Mouse (Mus musculus) intestine, embryonic 16.5 days (tissue): ENCODE data around the gene Rnf43. TPM values are rescaled to one million over a fixed set of nuclear protein-coding genes. Genes with fewer than 3 reads are reported as not detected.

Source experiments
- ATAC-seq: fragments of 200-750 bp; cut with Nextera tagmentation; 2 replicates; pipeline ENCODE4 v1.8.0; 2017; ENCODE audit warnings: moderate TSS enrichment, moderate library complexity
- H3K27ac ChIP-seq: fragments of 300-500 bp; sonication (generic); 2 replicates; pipeline ENCODE4 v1.5.1; 2014; ENCODE audit warnings: mild to moderate bottlenecking, low read length
- H3K27me3 ChIP-seq: fragments of 300-500 bp; sonication (generic); replicated peaks from 2 replicates; pipeline ENCODE4 v1.6.1; 2014; ENCODE audit warnings: low read length, control low read depth, mixed read lengths; ENCODE audit not compliant: control insufficient read depth, insufficient read depth
- H3K36me3 ChIP-seq: fragments of 300-500 bp; sonication (generic); 2 replicates; pipeline ENCODE4 v1.6.1; 2014; ENCODE audit warnings: low read length, control low read depth; ENCODE audit not compliant: control insufficient read depth, insufficient read depth
- H3K4me1 ChIP-seq: fragments of 300-500 bp; sonication (generic); 2 replicates; pipeline ENCODE4 v1.6.1; 2014; ENCODE audit warnings: low read length, control low read depth, mixed read lengths; ENCODE audit not compliant: control insufficient read depth, insufficient read depth
- H3K4me2 ChIP-seq: fragments of 300-500 bp; sonication (generic); 2 replicates; pipeline ENCODE4 v1.6.1; 2014; ENCODE audit warnings: low read depth, low read length, control low read depth
- H3K4me3 ChIP-seq: fragments of 300-500 bp; sonication (generic); 2 replicates; pipeline ENCODE4 v1.5.1; 2014; ENCODE audit warnings: mild to moderate bottlenecking, low read length
- H3K9ac ChIP-seq: fragments of 300-500 bp; sonication (generic); 2 replicates; pipeline ENCODE4 v1.6.1; 2014; ENCODE audit warnings: low read depth, low read length
- H3K9me3 ChIP-seq: fragments of 300-500 bp; sonication (generic); 2 replicates; pipeline ENCODE4 v1.6.1; 2016; ENCODE audit warnings: low read length, control low read depth; ENCODE audit not compliant: control insufficient read depth
- WGBS: fragments of 180-500 bp; shearing (Covaris S2); extraction: QIAGEN DNeasy Blood & Tissue Kit; methylation state at CpG from one replicate; pipeline ENCODE4 v1.1.7; 2014; 5-methylcytosine and 5-hydroxymethylcytosine counted together
- polyA plus RNA-seq: library from polyadenylated mRNA; unstranded; fragments of >200 nt; fragmentation: Nextera tagmentation; extraction: Ambion mirVana; gene quantifications from 2 replicates; pipeline ENCODE4 v1.2.1, GENCODE M21; 2015

Gene Rnf43
- polyA plus RNA-seq, 1 experiment from 2014 or later = 11.2 TPM

- H3K4me3 ChIP-seq = no peak overlapping the region
- no peak overlapping the region for H3K27ac ChIP-seq
- no peak overlapping the region for H3K9ac ChIP-seq
- peaks cover 5% of the 10 kb centered on the region for H3K4me1 ChIP-seq
- H3K36me3 ChIP-seq = peaks cover 4% of the 10 kb centered on the region
- no peaks in the 10 kb centered on the region for H3K27me3 ChIP-seq
- WGBS = 74% methylated on average over 4 of the region's 4 CpGs
- no peaks in the 10 kb centered on the region for H3K9me3 ChIP-seq
- no peak for ATAC-seq
- no peak overlapping the region for H3K4me2 ChIP-seq
These were observed 53.5 kb downstream of the Rnf43 start for GRCm38 (mm10) chr11:87715999-87716398.

- no peaks in the 10 kb centered on the region for H3K27me3 ChIP-seq
- H3K4me2 ChIP-seq = no peak overlapping the region
- no peak overlapping the region for H3K9ac ChIP-seq
- no peak for ATAC-seq
- peaks cover 4% of the 10 kb centered on the region for H3K36me3 ChIP-seq
- H3K27ac ChIP-seq = no peak overlapping the region
- 75% methylated on average over 7 of the region's 7 CpGs for WGBS
- no peaks in the 10 kb centered on the region for H3K9me3 ChIP-seq
- H3K4me1 ChIP-seq = no peaks in the 10 kb centered on the region
- H3K4me3 ChIP-seq = no peak overlapping the region
These were observed 57.0 kb downstream of the Rnf43 start for GRCm38 (mm10) chr11:87719526-87719925.

DNA sequence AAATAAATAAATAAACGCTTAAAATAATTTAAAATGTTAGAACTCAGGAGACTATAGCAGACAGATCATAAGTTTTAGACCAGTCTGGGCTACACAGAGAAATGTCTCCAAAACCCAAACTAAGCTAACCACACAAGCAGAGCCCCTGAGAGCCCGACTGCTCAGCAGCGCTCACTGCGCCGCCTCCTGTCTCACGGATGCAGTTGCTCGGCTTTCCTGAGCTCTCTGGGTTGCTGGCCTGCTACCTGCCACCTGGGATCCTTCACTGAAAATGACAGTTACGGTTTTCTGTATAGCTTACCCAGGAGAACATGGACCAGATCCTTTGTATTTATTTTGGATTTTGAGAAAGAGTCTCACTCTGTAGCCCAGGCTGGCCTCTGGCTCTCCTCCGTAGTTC is 57.8 kb downstream of the Rnf43 start:
- H3K27ac ChIP-seq = no peak overlapping the region
- peaks cover 4% of the 10 kb centered on the region for H3K36me3 ChIP-seq
- peaks cover 4% of the 10 kb centered on the region; the same call in 1 of the 2 replicates for H3K4me1 ChIP-seq
- no peaks in the 10 kb centered on the region for H3K27me3 ChIP-seq
- H3K4me2 ChIP-seq = no peak overlapping the region
- no peaks in the 10 kb centered on the region for H3K9me3 ChIP-seq
- H3K4me3 ChIP-seq = no peak overlapping the region
- WGBS = 41% methylated on average over 9 of the region's 9 CpGs
- no peak for ATAC-seq
- no peak overlapping the region for H3K9ac ChIP-seq

DNA sequence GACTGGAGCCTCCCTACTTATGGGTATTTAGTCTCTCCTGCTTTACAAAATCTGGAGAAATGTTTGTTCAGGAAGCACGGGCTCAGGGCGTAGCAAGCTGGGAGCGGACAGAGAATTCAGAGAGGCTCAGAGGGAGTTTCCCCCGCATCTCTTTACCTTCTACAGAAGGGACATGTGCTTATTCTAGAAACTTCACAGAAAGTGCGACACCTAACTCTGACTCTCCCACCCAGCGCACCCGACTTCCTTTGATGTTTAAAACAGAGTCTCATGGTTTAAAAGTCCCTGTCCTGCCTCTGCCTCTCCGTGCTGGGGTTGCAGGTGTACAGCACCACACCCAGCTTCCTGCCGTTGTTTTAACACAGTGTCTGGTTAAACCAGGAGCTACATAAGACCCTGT is 58.3 kb downstream of the Rnf43 start:
- H3K27ac ChIP-seq = no peak overlapping the region
- H3K27me3 ChIP-seq = no peaks in the 10 kb centered on the region

DNA sequence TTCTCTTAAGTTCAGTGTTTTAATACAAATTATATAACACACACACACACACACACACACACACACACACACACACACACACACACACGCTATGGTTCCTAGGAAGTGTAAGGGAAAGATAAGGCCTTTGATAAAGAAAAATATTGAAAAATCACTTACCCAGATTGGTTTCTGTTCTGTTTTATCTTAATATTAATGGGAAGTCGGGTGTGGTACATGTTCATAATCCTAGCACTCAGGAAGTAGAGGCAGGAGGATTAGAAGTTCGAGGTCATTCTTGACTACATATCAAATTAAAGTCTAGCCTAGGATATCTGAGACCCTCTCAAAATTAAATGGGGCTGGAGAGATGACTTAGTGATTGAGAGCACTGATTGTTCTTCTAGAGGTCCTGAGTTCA is 59.6 kb downstream of the Rnf43 start:
- H3K36me3 ChIP-seq = peaks cover 4% of the 10 kb centered on the region
- H3K27ac ChIP-seq = no peak overlapping the region
- ATAC-seq = no peak
- 78% methylated on average over 3 of the region's 3 CpGs for WGBS
- H3K4me1 ChIP-seq = peaks cover 20% of the 10 kb centered on the region
- H3K9me3 ChIP-seq = no peaks in the 10 kb centered on the region
- no peak overlapping the region for H3K9ac ChIP-seq
- H3K27me3 ChIP-seq = no peaks in the 10 kb centered on the region
- no peak overlapping the region for H3K4me3 ChIP-seq
- no peak overlapping the region for H3K4me2 ChIP-seq

More for the DNA sequence above, 58.3 kb downstream of the Rnf43 start:
- no peak overlapping the region for H3K9ac ChIP-seq
- H3K9me3 ChIP-seq = no peaks in the 10 kb centered on the region
- H3K4me2 ChIP-seq = no peak overlapping the region
- ATAC-seq = no peak
- H3K4me1 ChIP-seq = peaks cover 9% of the 10 kb centered on the region
- peaks cover 4% of the 10 kb centered on the region for H3K36me3 ChIP-seq
- 67% methylated on average over 9 of the region's 9 CpGs for WGBS
- H3K4me3 ChIP-seq = no peak overlapping the region

- H3K4me1 ChIP-seq = peaks cover 20% of the 10 kb centered on the region
- no peak overlapping the region for H3K4me2 ChIP-seq
- H3K9me3 ChIP-seq = no peaks in the 10 kb centered on the region
- no peak overlapping the region for H3K27ac ChIP-seq
- no peak overlapping the region for H3K4me3 ChIP-seq
- H3K27me3 ChIP-seq = no peaks in the 10 kb centered on the region
- no peak for ATAC-seq
- H3K9ac ChIP-seq = no peak overlapping the region
- 84% methylated on average over 4 of the region's 4 CpGs for WGBS
- H3K36me3 ChIP-seq = peaks cover 4% of the 10 kb centered on the region
These were observed 60.4 kb downstream of the Rnf43 start for GRCm38 (mm10) chr11:87722891-87723290.

GRCm38 (mm10) chr11:87725515-87725914 is 63.0 kb downstream of the Rnf43 start:
- no peak overlapping the region for H3K4me3 ChIP-seq
- H3K4me2 ChIP-seq = 0 out of 2 replicates have a peak overlapping the region, but pooled peaks have one; percentile 11
- peaks cover 20% of the 10 kb centered on the region for H3K4me1 ChIP-seq
- no peaks in the 10 kb centered on the region for H3K36me3 ChIP-seq
- H3K27ac ChIP-seq = peak overlapping the region; percentile 75
- ATAC-seq = peak; percentile 12; the same call in 1 of the 2 replicates
- H3K9me3 ChIP-seq = no peaks in the 10 kb centered on the region
- H3K27me3 ChIP-seq = no peaks in the 10 kb centered on the region
- H3K9ac ChIP-seq = peak overlapping the region; percentile 50; the same call in 1 of the 2 replicates

DNA sequence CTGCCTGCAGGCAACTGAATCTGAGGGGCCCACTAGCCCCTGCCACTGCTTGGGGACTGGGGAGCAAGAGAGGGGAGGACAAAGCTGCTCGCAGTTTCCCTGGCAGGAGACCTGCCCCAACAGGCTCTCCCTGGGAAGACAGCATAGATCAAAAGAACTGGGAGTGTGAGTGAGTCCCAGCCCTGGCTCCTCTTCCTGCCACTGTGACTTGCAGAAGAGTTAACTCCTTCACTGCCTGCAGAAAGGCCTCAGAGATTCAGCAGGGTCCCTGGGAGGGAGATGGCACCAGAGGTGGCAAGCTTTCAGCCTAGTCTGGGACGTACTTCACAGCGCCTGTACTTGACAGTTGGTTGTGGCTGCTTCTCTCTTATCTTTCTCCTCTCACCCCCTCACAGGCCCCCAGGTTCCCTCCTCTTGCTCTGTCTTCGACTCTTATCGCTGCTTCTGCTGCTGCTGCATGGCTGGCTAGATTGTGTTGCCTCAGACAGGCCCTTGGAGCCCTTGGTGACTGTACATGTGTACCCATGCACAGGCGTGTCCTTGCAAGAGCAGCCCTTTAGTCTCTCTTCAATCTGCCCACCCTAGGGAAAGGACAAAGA is 63.5 kb downstream of the Rnf43 start:
- Histone ChIP-seq H3K27ac (peak overlapping the region; percentile 75), H3K4me1 (peaks cover 20% of the 10 kb centered on the region), H3K9me3 (no peaks in the 10 kb centered on the region), H3K9ac (peak overlapping the region; percentile 50), H3K36me3 (no peaks in the 10 kb centered on the region), H3K4me3 (no peak overlapping the region), H3K27me3 (no peaks in the 10 kb centered on the region), H3K4me2 (peak overlapping the region; percentile 14; the same call in 1 of the 2 replicates)
- WGBS = 22% methylated on average over 6 of the region's 6 CpGs
- peak; percentile 90 for ATAC-seq

DNA sequence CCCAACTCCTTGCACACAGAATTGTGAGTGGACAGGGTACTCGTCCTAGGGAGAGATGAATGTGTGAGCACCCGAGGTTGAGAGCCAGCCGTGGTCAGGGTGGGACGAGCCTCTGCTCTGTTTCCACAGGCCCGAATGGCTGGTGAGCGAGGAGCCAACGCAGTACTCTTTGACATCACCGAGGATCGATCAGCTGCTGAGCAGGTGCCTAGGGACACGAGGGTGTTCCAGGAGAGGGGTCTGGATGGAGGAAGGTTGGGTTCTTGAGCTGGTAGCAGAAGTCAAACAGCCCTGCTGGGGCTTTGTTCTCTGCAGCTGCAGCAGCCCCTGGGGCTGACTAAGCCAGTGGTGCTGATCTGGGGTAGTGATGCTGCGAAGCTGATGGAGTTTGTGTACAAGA is 64.5 kb downstream of the Rnf43 start:
- H3K27ac ChIP-seq = no peak overlapping the region
- no peak for ATAC-seq

GRCm38 (mm10) chr11:87727471-87727870 is 64.9 kb downstream of the Rnf43 start:
- H3K9ac ChIP-seq = no peak overlapping the region
- no peaks in the 10 kb centered on the region for H3K9me3 ChIP-seq
- peaks cover 20% of the 10 kb centered on the region for H3K4me1 ChIP-seq
- no peak overlapping the region for H3K27ac ChIP-seq
- H3K4me2 ChIP-seq = no peak overlapping the region
- no peak overlapping the region for H3K4me3 ChIP-seq
- WGBS = 67% methylated on average over 4 of the region's 4 CpGs
- no peaks in the 10 kb centered on the region for H3K27me3 ChIP-seq
- no peak for ATAC-seq
- no peaks in the 10 kb centered on the region for H3K36me3 ChIP-seq

More for the DNA sequence above, 64.5 kb downstream of the Rnf43 start:
- 70% methylated on average over 11 of the region's 11 CpGs for whole genome bisulfite sequencing
- Histone ChIP-seq H3K4me1 (peaks cover 20% of the 10 kb centered on the region), H3K36me3 (no peaks in the 10 kb centered on the region), H3K4me3 (no peak overlapping the region), H3K4me2 (no peak overlapping the region), H3K9ac (no peak overlapping the region), H3K9me3 (no peaks in the 10 kb centered on the region), H3K27me3 (no peaks in the 10 kb centered on the region)
